Mouse (Mus musculus) lung, embryonic 14.5 days (tissue): ENCODE results near the gene Pfdn5. TPM values are rescaled to one million over a fixed set of nuclear protein-coding genes. Genes with fewer than 3 reads are reported as not detected.

Experiments
- ATAC-seq: fragments of 200-750 bp; cut with Nextera tagmentation; 2 replicates; pipeline ENCODE4 v1.8.0; 2017; ENCODE audit warnings: mild to moderate bottlenecking, moderate TSS enrichment, moderate library complexity; ENCODE audit not compliant: insufficient read depth
- DNase-seq: peaks from one replicate; pipeline ENCODE4 v3.0.0-alpha.2; 2015
- H3K27ac ChIP-seq: fragments of 300-500 bp; sonication (generic); 2 replicates; pipeline ENCODE4 v1.5.1; 2014; ENCODE audit warnings: low read depth, mild to moderate bottlenecking, moderate library complexity
- H3K27me3 ChIP-seq: fragments of 300-500 bp; sonication (generic); 2 replicates; pipeline ENCODE4 v1.6.1; 2014; ENCODE audit warnings: low read length, control low read depth; ENCODE audit not compliant: insufficient read depth
- H3K36me3 ChIP-seq: fragments of 300-500 bp; sonication (generic); 2 replicates; pipeline ENCODE4 v1.6.1; 2014; ENCODE audit warnings: control low read depth; ENCODE audit not compliant: insufficient read depth
- H3K4me1 ChIP-seq: fragments of 300-500 bp; sonication (generic); 2 replicates; pipeline ENCODE4 v1.6.1; 2014; ENCODE audit warnings: antibody characterized with exemption, control low read depth; ENCODE audit not compliant: insufficient read depth
- H3K4me2 ChIP-seq: fragments of 300-500 bp; sonication (generic); 2 replicates; pipeline ENCODE4 v1.6.1; 2014; ENCODE audit warnings: mild to moderate bottlenecking
- H3K4me3 ChIP-seq: fragments of 300-500 bp; sonication (generic); 2 replicates; pipeline ENCODE4 v1.5.1; 2014; ENCODE audit warnings: low read depth, low read length
- H3K9ac ChIP-seq: fragments of 300-500 bp; sonication (generic); 2 replicates; pipeline ENCODE4 v1.6.1; 2014
- H3K9me3 ChIP-seq: fragments of 300-500 bp; sonication (generic); 2 replicates; pipeline ENCODE4 v1.6.1; 2016; ENCODE audit warnings: low read depth, low read length, control low read depth
- CTCF ChIP-seq: IDR thresholded peaks from 2 replicates; pipeline ENCODE4 v1.5.1; 2016; ENCODE audit warnings: antibody characterized with exemption, low read depth
- WGBS: fragments of 180-500 bp; shearing (Covaris S2); extraction: QIAGEN DNeasy Blood & Tissue Kit; methylation state at CpG from one replicate; pipeline ENCODE4 v1.1.7; 2014; 5-methylcytosine and 5-hydroxymethylcytosine counted together
- polyA plus RNA-seq: library from polyadenylated mRNA; unstranded; fragments of >200 nt; fragmentation: Nextera tagmentation; extraction: Ambion mirVana; gene quantifications from 2 replicates; pipeline ENCODE4 v1.2.1, GENCODE M21; 2014

Gene Pfdn5
- polyA plus RNA-seq, 1 experiment from 2014 or later: 477 TPM

DNA sequence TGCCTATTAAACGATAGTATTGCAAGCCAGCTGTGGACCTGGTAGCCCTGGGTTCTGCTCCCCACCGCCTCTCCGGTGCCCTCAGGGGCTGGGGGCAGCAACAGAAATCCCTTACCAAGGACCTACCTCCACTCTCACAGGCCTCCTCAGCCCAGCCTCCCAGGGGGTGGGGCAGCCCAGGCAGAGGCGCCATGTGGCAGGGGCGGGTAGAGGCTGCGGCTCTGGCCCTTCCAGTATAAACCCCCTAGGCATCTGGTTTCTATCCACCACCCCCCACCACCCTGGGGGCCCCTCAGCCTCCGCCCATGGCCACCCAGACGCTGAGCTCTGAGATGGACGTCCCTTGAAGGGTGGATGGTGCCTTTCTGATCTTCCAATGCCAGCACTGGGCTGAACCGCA, 44.8 kb downstream of the Pfdn5 start:
- peak; percentile 53 for DNase-seq
- Histone ChIP-seq H3K9ac (peak overlapping the region; percentile 1), H3K27ac (no peak overlapping the region; the same call in 1 of the 2 replicates)

GRCm38 (mm10) chr15:102376453-102377162, 50.7 kb downstream of the Pfdn5 start:
- no peaks in the 10 kb centered on the region for H3K27me3 ChIP-seq
- H3K27ac ChIP-seq: peak overlapping the region; percentile 76
- peak; percentile 90 for ATAC-seq
- TF ChIP-seq CTCF: no peak
- H3K9ac ChIP-seq: peak overlapping the region; percentile 65
- peak overlapping the region; percentile 57 for H3K4me3 ChIP-seq
- H3K4me1 ChIP-seq: peaks cover 4% of the 10 kb centered on the region; the same call in 1 of the 2 replicates
- peak overlapping the region; percentile 96 for H3K4me2 ChIP-seq
- WGBS: under 1% methylated on average over 43 of the region's 43 CpGs
- H3K36me3 ChIP-seq: no peaks in the 10 kb centered on the region
- no peaks in the 10 kb centered on the region for H3K9me3 ChIP-seq
- DNase-seq: peak; percentile 64

More for the DNA sequence above, 44.8 kb downstream of the Pfdn5 start:
- peak; percentile 77 for ATAC-seq
- TF ChIP-seq CTCF: no peak
- Histone ChIP-seq H3K4me1 (peaks cover 3% of the 10 kb centered on the region; the same call in 1 of the 2 replicates), H3K4me3 (no peak overlapping the region), H3K36me3 (no peaks in the 10 kb centered on the region), H3K4me2 (peak overlapping the region; percentile 44), H3K27me3 (0 out of 2 replicates have a peak, but pooled peaks cover 1% of the 10 kb centered on the region), H3K9me3 (no peaks in the 10 kb centered on the region)
- 4% methylated on average over 10 of the region's 10 CpGs for WGBS

GRCm38 (mm10) chr15:102377163-102377543, 51.2 kb downstream of the Pfdn5 start:
- WGBS: 0% methylated on average over 7 of the region's 7 CpGs
- H3K4me1 ChIP-seq: peaks cover 4% of the 10 kb centered on the region; the same call in 1 of the 2 replicates

GRCm38 (mm10) chr15:102377810-102378262, 51.9 kb downstream of the Pfdn5 start:
- no peaks in the 10 kb centered on the region for H3K27me3 ChIP-seq
- DNase-seq: peak; percentile 70
- peak overlapping the region; percentile 96 for H3K4me2 ChIP-seq
- WGBS: 11% methylated on average over 10 of the region's 10 CpGs
- peak overlapping the region; percentile 57; the same call in 1 of the 2 replicates for H3K4me3 ChIP-seq
- no peak for TF ChIP-seq CTCF
- no peak overlapping the region; the same call in 1 of the 2 replicates for H3K9ac ChIP-seq
- no peaks in the 10 kb centered on the region for H3K9me3 ChIP-seq
- peak overlapping the region; percentile 66; the same call in 1 of the 2 replicates for H3K27ac ChIP-seq
- peak; percentile 41; the same call in 1 of the 2 replicates for ATAC-seq
- H3K36me3 ChIP-seq: no peaks in the 10 kb centered on the region
- peaks cover 4% of the 10 kb centered on the region; the same call in 1 of the 2 replicates for H3K4me1 ChIP-seq

More at GRCm38 (mm10) chr15:102377163-102377543, 51.2 kb downstream of the Pfdn5 start:
- Histone ChIP-seq H3K9ac (peak overlapping the region; percentile 65), H3K9me3 (no peaks in the 10 kb centered on the region), H3K36me3 (no peaks in the 10 kb centered on the region), H3K4me2 (peak overlapping the region; percentile 96), H3K4me3 (peak overlapping the region; percentile 57), H3K27ac (peak overlapping the region; percentile 76), H3K27me3 (no peaks in the 10 kb centered on the region)
- ATAC-seq (peak; percentile 82), DNase-seq (peak; percentile 96)
- peak; percentile 96 for TF ChIP-seq CTCF

Other genes with a start within 250 kb of the Pfdn5 start
- 48.3 and 56.9 TPM in 2 replicates for gene Tns2, start 225.7 kb upstream of the Pfdn5 start, polyA plus RNA-seq
- 11.5 and 13.6 TPM in 2 replicates for gene Spryd3, start 189.9 kb upstream of the Pfdn5 start, polyA plus RNA-seq
- gene Igfbp6, start 181.8 kb upstream of the Pfdn5 start, polyA plus RNA-seq: 6.8 and 7.2 TPM in 2 replicates
- gene Soat2, start 175.6 kb upstream of the Pfdn5 start, polyA plus RNA-seq: 0.16 and 0.19 TPM in 2 replicates
- 60.4 and 64.1 TPM in 2 replicates for gene Zfp740, start 122.9 kb upstream of the Pfdn5 start, polyA plus RNA-seq
- gene Csad, start 121.4 kb upstream of the Pfdn5 start, polyA plus RNA-seq: 59.1 and 68.1 TPM in 2 replicates
- gene Itgb7, start 94.2 kb upstream of the Pfdn5 start, polyA plus RNA-seq: 1.4 and 2.6 TPM in 2 replicates
- 38.5 and 38.7 TPM in 2 replicates for gene Rarg, start 68.6 kb upstream of the Pfdn5 start, polyA plus RNA-seq
- 0.38 and 0.82 TPM in 2 replicates for gene Gm9918, start 55.6 kb upstream of the Pfdn5 start, polyA plus RNA-seq
- gene Mfsd5, start 46.7 kb upstream of the Pfdn5 start, polyA plus RNA-seq: 63.1 and 64.0 TPM in 2 replicates
- 44.1 and 45.9 TPM in 2 replicates for gene Espl1, start 29.9 kb upstream of the Pfdn5 start, polyA plus RNA-seq
- 111 and 113 TPM in 2 replicates for gene Myg1, start 5.6 kb downstream of the Pfdn5 start, polyA plus RNA-seq
- 99.1 and 103 TPM in 2 replicates for gene Aaas, start 24.7 kb downstream of the Pfdn5 start, polyA plus RNA-seq
- 0.55 and 0.64 TPM in 2 replicates for gene Sp7, start 41.1 kb downstream of the Pfdn5 start, polyA plus RNA-seq
- 15.3 and 16.1 TPM in 2 replicates for gene Sp1, start 80.0 kb downstream of the Pfdn5 start, polyA plus RNA-seq
- gene Amhr2, start 119.3 kb downstream of the Pfdn5 start, polyA plus RNA-seq: 0.21 and 0.85 TPM in 2 replicates
- 70.9 and 73.8 TPM in 2 replicates for gene Prr13, start 132.9 kb downstream of the Pfdn5 start, polyA plus RNA-seq
- 280 and 281 TPM in 2 replicates for gene Pcbp2, start 144.4 kb downstream of the Pfdn5 start, polyA plus RNA-seq
- gene Gm10337, start 177.6 kb downstream of the Pfdn5 start, polyA plus RNA-seq: not detected in 2 replicates
- gene Map3k12, start 190.9 kb downstream of the Pfdn5 start, polyA plus RNA-seq: 13.2 and 13.9 TPM in 2 replicates
- 74.5 and 81.2 TPM in 2 replicates for gene Tarbp2, start 192.1 kb downstream of the Pfdn5 start, polyA plus RNA-seq
- gene Npff, start 198.8 kb downstream of the Pfdn5 start, polyA plus RNA-seq: 1.9 and 2.9 TPM in 2 replicates